Mouse (Mus musculus) liver, adult (tissue): ENCODE measurements around the gene Ctnnbip1.

Experiments
- GATA4 ChIP-seq: IDR thresholded peaks from 2 replicates; pipeline ENCODE4 v1.6.1; 2014; ENCODE audit warnings: mild to moderate bottlenecking, low read length; ENCODE audit not compliant: insufficient replicate concordance

Gene Ctnnbip1

DNA sequence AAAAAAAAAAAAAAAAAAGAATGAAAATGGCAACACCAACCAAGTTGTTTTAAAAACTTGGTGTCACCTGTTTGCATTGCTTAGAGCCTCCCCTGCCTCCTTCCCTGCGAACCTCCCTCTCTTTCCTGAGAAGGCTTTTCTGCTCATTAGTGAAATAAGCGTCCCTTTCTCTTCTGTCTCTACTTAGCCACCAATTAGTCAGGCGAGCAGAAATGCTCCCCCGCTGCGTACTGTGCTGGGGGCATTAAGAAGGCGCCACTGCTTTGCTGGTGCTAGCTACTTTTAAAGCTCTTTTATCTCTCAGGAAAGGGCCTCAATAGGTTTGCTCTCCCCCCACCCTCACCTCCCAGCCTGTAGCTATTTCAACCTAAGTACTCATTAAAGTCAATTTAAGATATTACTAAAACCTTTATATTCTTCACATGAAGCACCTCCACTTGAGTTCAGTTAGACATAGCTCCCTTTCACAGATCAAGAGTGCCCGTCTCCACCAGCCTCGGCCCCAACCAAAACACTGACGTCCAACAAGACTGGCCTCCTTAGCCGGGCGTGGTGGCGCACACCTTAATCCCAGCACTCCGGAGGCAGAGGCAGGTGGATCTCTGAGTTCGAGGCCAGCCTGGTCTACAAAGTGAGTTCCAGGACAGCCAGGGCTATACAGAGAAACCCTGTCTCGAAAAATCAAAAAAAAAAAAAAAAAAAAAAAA is 12.6 kb upstream of the Ctnnbip1 start:
- no peak for TF ChIP-seq GATA4

DNA sequence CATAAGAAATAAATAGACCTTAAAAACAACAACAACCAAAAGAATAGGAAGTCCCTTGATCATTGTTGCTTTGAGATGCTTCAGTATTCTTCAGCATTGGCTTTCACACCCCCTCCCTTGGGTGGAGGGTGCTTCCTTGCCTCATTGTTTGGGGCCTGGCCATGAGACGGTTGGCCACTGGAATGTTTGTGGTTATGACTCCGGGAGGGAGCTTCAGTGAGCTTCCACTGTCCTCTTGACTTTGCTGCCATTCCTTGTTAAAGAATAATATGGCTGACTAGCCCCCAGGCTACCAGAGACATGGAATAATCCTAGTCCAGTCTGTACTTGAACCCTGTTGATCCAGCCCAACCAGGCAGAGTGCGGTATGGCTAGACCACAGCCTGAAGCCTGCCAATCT is 11.1 kb upstream of the Ctnnbip1 start:
- TF ChIP-seq GATA4 = no peak

DNA sequence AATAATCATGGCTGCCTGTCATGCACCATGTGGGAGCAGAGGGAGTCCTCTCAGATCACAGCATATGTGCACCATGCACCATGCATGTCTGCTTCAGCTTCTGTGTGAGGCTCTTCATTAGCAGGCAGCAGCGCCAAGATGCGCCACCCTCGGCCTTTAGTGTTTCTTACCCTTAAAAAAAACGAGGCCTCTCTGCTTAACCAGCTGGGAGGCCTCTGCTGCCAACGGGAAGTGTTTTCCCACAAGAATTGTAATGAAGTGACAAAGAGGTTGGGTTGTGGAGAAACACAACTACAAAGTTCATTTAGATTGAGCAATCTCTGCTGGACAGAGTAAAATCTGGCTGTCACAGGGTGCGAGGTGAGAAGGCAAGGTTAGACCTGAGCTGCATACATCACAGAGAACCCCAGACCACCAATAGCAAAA is 6.8 kb upstream of the Ctnnbip1 start:
- TF ChIP-seq GATA4 = no peak

DNA sequence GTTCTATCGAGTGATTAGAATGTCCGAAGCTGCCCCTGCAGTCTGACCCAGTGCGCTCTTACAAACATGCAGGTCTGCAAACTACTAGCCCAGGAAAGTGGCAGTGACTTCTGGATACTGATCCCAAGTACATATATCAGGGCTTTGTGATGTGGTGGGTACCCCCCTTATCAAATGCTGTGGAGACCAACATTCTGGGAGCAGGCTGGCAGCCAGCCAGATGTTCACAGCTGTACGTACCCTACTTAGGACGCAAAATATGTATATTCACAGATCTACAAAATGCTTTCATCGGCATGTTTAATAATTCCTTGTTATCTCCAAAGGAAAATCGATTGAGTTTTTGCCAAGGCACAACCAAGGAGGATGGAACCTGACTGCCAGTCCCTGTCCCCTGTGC is 6.0 kb upstream of the Ctnnbip1 start:
- no peak for TF ChIP-seq GATA4

DNA sequence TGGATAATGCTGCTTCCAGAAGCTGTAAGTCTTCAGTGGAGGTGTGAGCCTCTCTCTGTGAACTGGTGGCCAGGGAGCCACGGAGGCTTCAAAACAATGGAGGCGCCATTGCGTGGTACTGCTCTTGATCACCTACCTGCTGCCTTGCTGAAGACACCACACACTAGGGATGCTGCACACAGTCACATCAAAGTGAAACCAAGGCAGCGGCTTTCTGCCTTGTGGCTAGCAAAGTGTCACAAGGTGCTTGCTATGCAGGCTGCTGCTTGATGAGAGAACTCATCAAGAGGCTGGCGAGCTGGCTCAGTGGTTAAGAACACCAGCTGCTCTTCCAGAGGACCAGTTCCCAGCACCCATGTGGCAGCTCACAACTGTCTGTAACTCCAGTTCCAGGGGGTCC is 2.3 kb upstream of the Ctnnbip1 start:
- no peak for TF ChIP-seq GATA4

DNA sequence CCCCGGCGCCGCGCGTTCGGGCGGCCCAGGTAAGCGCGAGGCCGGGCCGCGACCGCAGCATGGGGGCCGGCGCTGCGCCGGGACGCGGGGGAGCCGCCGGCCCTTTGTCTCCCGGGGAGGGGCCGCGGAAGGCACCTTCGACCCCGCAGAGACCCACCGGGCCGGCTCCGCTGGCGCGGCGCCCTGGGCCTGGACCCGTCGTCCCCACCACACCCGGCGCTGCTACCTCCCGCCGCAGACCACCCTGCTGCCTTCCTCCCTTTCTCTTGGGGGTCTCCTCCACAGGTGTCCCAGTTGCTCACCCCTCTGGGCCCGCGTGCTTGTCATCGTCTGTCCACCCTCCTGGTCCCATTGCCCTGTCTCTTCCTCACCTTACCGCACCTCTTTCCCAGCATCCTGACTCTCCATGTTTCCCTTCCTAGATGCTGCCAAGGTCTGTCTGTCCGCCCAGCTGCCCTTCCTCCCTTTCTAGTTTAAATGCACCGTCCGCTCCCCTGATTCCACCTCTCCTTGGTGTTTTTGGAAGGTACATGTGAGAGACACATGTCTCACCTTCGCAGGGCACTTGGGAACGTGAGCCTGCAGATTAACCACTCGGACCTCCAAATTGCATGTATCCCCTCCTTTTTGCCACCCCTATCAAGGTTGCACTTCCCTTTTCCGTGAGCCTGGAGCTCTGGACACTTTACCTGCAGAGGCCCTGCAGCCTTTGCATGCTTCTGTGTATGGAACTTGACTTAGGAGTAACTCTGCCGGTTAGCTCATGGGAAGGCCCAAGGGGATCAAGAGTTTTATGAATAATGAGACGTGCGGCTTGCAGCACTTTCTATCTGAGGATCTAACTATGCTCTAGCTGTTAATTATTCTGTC is 550 bp downstream of the Ctnnbip1 start:
- no peak for TF ChIP-seq GATA4

DNA sequence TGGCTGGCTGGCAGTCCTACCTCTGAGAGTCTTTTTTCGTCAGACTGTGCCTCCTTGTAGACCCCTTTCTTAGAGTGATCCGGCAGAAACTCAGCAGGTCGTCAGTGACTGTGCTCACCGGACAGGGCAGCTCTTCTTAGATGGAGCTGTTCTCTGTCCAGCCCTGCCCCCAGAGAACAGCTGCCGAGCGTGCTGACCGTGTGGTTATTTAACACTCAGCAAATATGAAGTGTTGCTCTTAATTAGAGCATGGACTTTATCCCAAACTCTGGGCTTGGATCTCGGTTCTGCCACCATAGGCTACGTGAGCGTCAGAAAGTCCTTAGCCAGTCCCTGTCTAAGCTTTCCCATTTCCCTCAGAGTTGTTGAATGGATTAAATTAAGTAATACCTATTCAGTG is 3.2 kb downstream of the Ctnnbip1 start:
- TF ChIP-seq GATA4 = no peak

DNA sequence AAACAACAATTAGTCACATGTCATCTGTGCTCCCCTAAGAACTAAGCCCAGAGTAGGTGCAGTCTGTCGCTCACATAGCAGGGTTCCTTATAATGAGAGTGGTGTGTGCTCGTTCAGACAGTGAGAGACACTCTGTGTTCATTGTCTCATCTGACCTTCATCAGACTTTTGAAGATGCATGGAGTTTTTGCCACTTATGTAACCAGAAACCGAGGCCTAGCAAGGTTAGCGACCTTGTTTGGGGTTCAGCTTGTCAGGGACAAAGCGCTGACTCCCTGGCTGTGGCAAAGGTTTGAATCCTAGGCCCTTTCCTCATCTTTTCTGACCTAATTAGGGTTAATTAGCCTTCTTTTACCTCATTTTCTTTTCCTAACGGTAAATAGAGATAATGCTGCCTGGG is 5.9 kb downstream of the Ctnnbip1 start:
- TF ChIP-seq GATA4 = no peak

DNA sequence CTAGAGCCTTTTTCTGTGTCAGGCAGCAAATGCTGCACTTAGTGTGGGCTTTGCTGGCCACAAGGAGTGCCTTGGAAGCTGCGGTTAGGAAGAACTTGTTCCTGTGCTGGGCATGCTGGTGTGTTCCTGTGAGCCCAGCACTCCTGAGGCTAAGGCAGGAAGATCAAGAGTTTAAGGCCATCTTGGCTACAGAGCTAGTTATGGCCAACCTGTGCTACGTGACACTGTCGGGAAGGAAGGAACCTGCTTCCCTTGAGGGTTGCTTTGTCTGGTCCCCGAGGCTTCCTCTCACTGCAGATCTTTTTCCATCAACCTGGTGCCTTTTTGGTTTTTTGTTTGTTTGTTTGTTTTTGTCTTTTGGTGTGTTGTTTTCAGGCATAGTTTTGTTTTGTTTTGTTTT is 7.1 kb downstream of the Ctnnbip1 start:
- no peak for TF ChIP-seq GATA4

DNA sequence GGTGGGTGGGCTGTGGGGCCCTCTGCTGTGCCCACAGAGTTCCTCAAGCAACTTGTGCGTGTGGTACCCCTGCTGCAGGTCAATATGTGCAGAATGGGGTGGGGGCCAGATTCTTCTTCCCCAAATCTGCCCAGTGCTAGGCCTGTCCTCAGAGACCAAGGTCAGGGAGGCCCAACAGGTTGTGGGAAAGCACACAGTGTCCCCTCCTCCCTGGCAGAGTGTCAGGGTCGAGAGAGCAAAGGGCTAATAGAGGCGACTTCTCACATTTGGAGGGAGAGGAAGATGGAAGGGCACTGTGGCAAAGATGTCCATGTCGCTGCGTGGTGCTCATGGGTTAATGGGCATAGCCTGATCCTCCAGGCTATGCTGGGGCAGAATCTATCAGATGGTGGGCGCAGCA is 7.8 kb downstream of the Ctnnbip1 start:
- no peak for TF ChIP-seq GATA4

DNA sequence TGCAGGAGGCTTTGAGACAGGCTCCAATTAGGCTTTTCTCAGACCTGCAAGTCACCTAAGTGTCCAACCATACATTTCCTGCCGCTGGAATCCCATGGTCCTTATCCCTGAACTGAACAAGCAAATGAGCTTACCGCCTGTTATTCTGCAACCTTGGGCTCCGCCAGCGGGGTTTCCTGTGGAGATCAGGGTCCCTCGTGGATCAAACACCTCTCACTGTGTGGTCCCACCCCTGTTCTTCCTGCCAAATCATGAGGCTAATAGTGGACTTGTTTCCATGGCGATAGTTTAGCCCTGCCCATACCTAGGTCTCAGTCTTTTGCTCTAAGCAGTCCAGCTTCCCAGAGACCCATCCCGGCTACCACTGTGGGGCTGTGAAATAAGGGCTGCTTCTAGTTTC is 8.3 kb downstream of the Ctnnbip1 start:
- no peak for TF ChIP-seq GATA4

DNA sequence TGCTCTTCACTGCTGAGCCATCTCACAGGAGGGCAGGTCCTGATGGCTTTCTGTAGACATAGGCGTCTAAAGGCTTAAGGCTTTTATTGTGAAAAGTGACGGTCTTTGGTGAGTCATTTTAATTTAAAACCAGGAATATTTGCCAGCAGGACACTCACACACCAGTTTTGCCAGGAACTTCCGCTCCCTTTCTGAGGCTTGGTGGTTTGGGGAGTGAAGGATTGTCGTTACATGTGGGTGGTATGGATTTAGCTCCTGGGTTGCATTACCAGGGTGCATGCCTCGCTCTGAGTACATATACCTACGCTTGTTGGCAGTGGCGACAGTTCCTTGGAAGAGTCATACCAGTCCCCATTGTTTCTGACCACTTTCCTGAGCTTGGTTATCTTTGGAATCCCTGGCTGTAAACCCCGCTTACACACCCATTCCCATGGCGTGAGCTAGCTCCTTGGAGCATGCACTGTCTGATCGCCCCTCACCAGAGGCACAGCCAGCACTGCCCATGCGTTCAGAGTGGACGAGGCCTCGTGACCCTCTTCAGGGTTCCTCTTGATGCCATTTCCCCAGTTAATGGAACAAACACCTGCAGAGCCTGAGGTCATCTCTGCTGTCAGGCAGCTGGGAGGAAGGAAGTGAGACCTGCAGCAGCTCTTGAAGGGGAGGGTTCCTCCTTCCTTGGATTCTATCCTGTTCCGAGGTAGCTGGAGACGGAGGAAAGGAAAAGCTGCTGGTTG is 9.8 kb downstream of the Ctnnbip1 start:
- no peak for TF ChIP-seq GATA4

DNA sequence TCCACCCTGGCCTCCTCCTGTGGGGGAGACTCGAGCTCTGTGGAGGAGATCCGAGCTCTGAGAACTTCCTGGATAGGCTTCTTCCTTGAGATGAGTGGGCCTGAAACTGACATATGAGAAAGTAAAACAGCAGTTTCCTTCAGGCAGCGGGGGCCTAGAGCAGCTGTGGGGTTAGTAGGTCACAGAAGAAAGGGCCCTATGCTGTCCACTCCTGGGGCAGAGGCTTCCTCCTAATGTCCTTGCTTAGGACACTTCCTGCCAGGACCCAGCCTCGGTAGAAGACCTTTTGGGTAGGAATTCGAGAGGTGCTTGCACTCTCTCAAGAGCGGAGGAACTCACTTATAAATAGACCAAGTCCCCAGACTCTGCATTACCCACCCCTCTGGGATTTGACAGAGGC is 11.7 kb downstream of the Ctnnbip1 start:
- no peak for TF ChIP-seq GATA4

DNA sequence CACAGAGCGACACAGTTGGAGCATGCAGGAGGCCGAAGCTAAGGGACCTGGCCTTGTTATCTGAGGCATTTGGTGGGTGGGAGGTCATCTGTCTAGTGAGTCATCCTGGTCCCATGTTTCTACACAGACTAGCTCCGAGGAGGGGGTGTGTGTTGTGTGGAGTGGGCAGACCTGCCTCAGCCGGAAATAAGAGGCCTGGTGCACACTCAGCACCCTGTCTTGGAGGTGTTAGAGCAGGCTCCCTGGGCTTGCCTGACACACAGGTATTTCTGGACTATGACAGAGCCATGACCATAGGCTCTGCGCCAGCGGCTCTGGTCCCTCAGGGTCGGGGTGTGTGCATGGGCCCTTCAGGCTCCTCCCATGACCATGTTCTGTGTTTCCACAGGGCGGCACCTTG is 21.4 kb downstream of the Ctnnbip1 start:
- no peak for TF ChIP-seq GATA4

DNA sequence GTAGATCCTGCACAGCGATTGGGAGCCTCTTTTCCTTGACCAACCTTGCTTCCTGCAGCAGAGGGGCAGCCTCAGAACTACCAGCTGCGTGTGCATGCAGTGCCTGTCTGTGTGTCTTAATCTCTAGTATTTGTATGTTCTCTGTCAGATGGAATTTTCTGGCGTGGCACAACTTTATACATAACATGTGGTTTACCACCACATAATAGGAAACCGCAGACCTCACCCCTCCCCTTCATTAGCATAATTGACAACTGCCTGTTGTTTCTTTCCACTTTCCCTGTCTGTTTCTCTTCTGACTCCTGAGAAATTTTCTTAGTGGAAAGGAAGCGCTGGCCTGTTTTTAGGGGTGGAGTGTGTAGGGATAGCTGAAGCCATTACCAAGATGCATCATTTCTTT is 23.9 kb downstream of the Ctnnbip1 start:
- TF ChIP-seq GATA4 = no peak

DNA sequence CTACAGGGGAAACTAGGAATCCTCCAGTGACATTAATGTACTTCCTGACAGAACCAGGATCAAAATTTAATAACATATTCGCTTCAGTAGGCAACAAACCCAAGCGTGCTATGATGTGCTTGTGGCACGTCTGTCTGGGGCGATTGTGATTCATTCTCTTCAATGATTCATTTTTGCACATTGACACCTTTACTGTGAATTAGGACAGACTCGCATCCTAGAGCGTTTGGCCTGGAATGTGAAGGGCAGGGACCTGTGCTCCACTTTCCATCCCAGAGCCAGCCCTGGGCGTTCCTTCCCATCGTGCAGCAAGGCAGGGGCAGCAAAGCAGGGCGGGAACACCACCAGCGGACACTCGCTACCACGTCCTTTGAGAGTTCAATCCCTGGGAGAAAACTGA is 24.4 kb downstream of the Ctnnbip1 start:
- no peak for TF ChIP-seq GATA4
